Comparison of ENCODE assay signal across 9 mouse cellular contexts in genomic region chr7:125887761-125888160, GRCm38 (mm10).
"Had no signal": no experiment of that assay in that cellular context is flagged by ENCODE, and none has a peak within 500 bp of the region (broad histone marks: within the 10 kb centered on the region; RNA-seq: fewer than 3 reads in every experiment).

No protein-coding gene starts in this region.

- H3K27me3 ChIP-seq: limb, embryonic 15.5 days had no signal

- H3K4me2 ChIP-seq: limb, embryonic 15.5 days; liver, embryonic 12.5 days; lung, embryonic 14.5 days; midbrain, embryonic 11.5 days had no signal

- DNase-seq: kidney, adult 8-10 months; retina, postnatal 1 day had no signal

- H3K4me1 ChIP-seq: liver, embryonic 12.5 days had no signal

- H3K9me3 ChIP-seq: limb, embryonic 15.5 days; liver, embryonic 12.5 days had no signal

- ATAC-seq: intestine, postnatal 0 days; liver, embryonic 12.5 days; midbrain, embryonic 16.5 days had no signal

- H3K4me3 ChIP-seq: limb, embryonic 15.5 days; liver, embryonic 12.5 days had no signal

- H3K36me3 ChIP-seq: limb, embryonic 15.5 days; liver, embryonic 12.5 days had no signal

- H3K9ac ChIP-seq: limb, embryonic 15.5 days; liver, embryonic 12.5 days; lung, embryonic 14.5 days had no signal

- H3K27ac ChIP-seq: kidney, postnatal 0 days; limb, embryonic 15.5 days; liver, embryonic 12.5 days had no signal
